Mouse (Mus musculus): ENCODE results near the gene Pkib. TPM values are rescaled to one million over a fixed set of nuclear protein-coding genes. Genes with fewer than 3 reads are reported as not detected.

Pkib gene
- polyA plus RNA-seq, 1 experiment from 2014 or later = 2.4 TPM

GRCm38 (mm10) chr10:57784876-57785150 is 153.0 kb downstream of the Pkib start, which contains the start of gene Fabp7:
Fabp7 (plus strand) TSS chr10:57784881.
- H3K36me3 ChIP-seq = no peaks in the 10 kb centered on the region

DNA sequence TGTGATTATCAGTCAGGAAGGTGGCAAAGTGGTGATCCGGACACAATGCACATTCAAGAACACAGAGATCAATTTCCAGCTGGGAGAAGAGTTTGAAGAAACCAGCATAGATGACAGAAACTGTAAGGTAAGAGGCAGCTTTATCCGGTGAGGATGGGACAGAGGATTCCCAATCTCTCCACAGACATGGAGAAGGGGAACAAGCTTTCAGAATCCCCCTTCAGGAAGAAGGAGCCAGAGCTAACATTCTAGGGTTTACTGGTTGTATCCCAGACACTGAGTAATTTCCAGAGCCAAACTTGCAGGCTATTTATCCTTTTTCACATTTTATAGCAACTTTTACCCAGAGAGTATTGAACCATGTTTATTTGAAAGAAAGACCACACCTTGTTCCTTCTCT is 153.8 kb downstream of the Pkib start:
- Histone ChIP-seq H3K4me1 (replicated peaks) (peaks cover 39% of the 10 kb centered on the region), H3K9me3 (no peaks in the 10 kb centered on the region), H3K4me2 (peak overlapping the region; percentile 56), H3K27me3 (no peaks in the 10 kb centered on the region), H3K36me3 (no peaks in the 10 kb centered on the region), H3K9ac (peak overlapping the region; percentile 73), H3K27ac (replicated peaks) (peak overlapping the region; percentile 89), H3K4me3 (peak overlapping the region; percentile 43)
- ATAC-seq (ENCODE audit: low read depth) = no peak
- WGBS = 24% methylated on average over 2 of the region's 2 CpGs

More at GRCm38 (mm10) chr10:57784876-57785150, 153.0 kb downstream of the Pkib start, which contains the start of gene Fabp7:
- ATAC-seq (ENCODE audit: low read depth) = no peak; the same call in 1 of the 2 replicates
- peak within 1 kb of the TSS; percentile 43 for H3K4me3 ChIP-seq
- no peaks in the 10 kb centered on the region for H3K9me3 ChIP-seq
- peaks cover 39% of the 10 kb centered on the region for H3K4me1 ChIP-seq (replicated peaks)
- no peaks in the 10 kb centered on the region for H3K27me3 ChIP-seq
- H3K9ac ChIP-seq = peak within 1 kb of the TSS; percentile 73
- peak within 1 kb of the TSS; percentile 89 for H3K27ac ChIP-seq (replicated peaks)
- H3K4me2 ChIP-seq = peak within 1 kb of the TSS; percentile 56
- WGBS = 4% methylated on average over 7 of the region's 7 CpGs

Other genes starting within 250 kb of the Pkib start
- gene Hsf2, start 145.6 kb upstream of the Pkib start, polyA plus RNA-seq (2015; fragmentation: Nextera tagmentation; extraction: Ambion mirVana) = 56.8 and 63.9 TPM in 2 replicates
- 408 and 420 TPM in 2 replicates for gene Serinc1, start 99.5 kb upstream of the Pkib start, polyA plus RNA-seq (2015; fragmentation: Nextera tagmentation; extraction: Ambion mirVana)
- 2,540 and 2,743 TPM in 2 replicates for gene Fabp7, start 152.9 kb downstream of the Pkib start, polyA plus RNA-seq (2015; fragmentation: Nextera tagmentation; extraction: Ambion mirVana)
- 29.7 and 32.4 TPM in 2 replicates for gene Smpdl3a, start 162.4 kb downstream of the Pkib start, polyA plus RNA-seq (2015; fragmentation: Nextera tagmentation; extraction: Ambion mirVana)

Data from neural tube, embryonic 13.5 days (tissue).